Mouse (Mus musculus): Measurements from ENCODE around the gene Abhd12. TPM values are rescaled to one million over a fixed set of nuclear protein-coding genes. Genes with fewer than 3 reads are reported as not detected.

Abhd12 gene
- 49.0 TPM for polyA plus RNA-seq (2014; fragmentation: Illumina TruSeq; extraction: RNeasy Lipid Tissue Mini Kit (QIAGEN cat#74804); ENCODE audit: low read depth, low replicate concordance)

GRCm38 (mm10) chr2:150904272-150904935, at the start of gene Abhd12:
Gene Abhd12, minus strand, starts transcription at chr2:150904741.

DNA sequence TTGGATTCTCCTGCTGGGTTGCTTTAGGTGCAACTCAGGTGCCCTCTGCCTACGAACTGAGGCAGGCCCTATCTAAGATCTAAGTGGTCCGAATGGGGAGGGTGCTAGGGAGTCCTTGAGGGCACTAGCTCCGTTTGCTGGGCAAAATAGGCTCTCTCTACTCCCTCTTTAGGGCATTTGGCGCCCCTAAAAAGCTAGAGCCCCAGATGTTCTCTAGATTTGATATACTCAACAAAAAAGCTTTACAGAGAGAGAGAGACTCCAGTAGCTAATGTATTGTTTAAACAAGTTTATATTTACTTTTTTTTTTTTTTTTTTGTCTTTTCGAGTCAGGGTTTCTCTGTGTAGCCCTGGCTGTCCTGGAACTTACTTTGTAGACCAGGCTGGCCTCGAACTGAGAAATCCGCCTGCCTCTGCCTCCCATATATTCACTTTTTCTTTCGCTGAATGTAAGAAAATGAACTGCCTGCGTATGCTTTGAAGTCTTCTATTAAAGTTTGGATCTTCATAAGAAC, 452 bp upstream of the Abhd12 start, which contains the start of gene Gins1:
Gene Gins1 (plus strand): TSS at position 465 of the 515 bp plus-strand sequence.

GRCm38 (mm10) chr2:150786251-150787180, 118.0 kb downstream of the Abhd12 start, which contains the start of gene Pygb:
Gene Pygb, plus strand, starts transcription at chr2:150786735.

Other genes starting within 250 kb of the Abhd12 start
- gene Acss1, start 236.2 kb downstream of the Abhd12 start, polyA plus RNA-seq (2014; fragmentation: Illumina TruSeq; extraction: RNeasy Lipid Tissue Mini Kit (QIAGEN cat#74804); ENCODE audit: low read depth, low replicate concordance): 5.9 TPM
- not detected for gene Vsx1, start 215.4 kb downstream of the Abhd12 start, polyA plus RNA-seq (2014; fragmentation: Illumina TruSeq; extraction: RNeasy Lipid Tissue Mini Kit (QIAGEN cat#74804); ENCODE audit: low read depth, low replicate concordance)
- 9.3 TPM for gene Entpd6, start 155.7 kb downstream of the Abhd12 start, polyA plus RNA-seq (2014; fragmentation: Illumina TruSeq; extraction: RNeasy Lipid Tissue Mini Kit (QIAGEN cat#74804); ENCODE audit: low read depth, low replicate concordance)
- 2.1 TPM for gene Pygb, start 118.0 kb downstream of the Abhd12 start, polyA plus RNA-seq (2014; fragmentation: Illumina TruSeq; extraction: RNeasy Lipid Tissue Mini Kit (QIAGEN cat#74804); ENCODE audit: low read depth, low replicate concordance)
- gene Gins1, start 659 bp upstream of the Abhd12 start, polyA plus RNA-seq (2014; fragmentation: Illumina TruSeq; extraction: RNeasy Lipid Tissue Mini Kit (QIAGEN cat#74804); ENCODE audit: low read depth, low replicate concordance): 46.5 TPM
- 11.0 TPM for gene Ninl, start 134.6 kb upstream of the Abhd12 start, polyA plus RNA-seq (2014; fragmentation: Illumina TruSeq; extraction: RNeasy Lipid Tissue Mini Kit (QIAGEN cat#74804); ENCODE audit: low read depth, low replicate concordance)
- gene Nanp, start 134.7 kb upstream of the Abhd12 start, polyA plus RNA-seq (2014; fragmentation: Illumina TruSeq; extraction: RNeasy Lipid Tissue Mini Kit (QIAGEN cat#74804); ENCODE audit: low read depth, low replicate concordance): 7.7 TPM
- gene Gm14151, start 187.6 kb upstream of the Abhd12 start, polyA plus RNA-seq (2014; fragmentation: Illumina TruSeq; extraction: RNeasy Lipid Tissue Mini Kit (QIAGEN cat#74804); ENCODE audit: low read depth, low replicate concordance): 103 TPM
- 164 TPM for gene Gm14147, start 193.5 kb upstream of the Abhd12 start, polyA plus RNA-seq (2014; fragmentation: Illumina TruSeq; extraction: RNeasy Lipid Tissue Mini Kit (QIAGEN cat#74804); ENCODE audit: low read depth, low replicate concordance)

Data from testis, adult 10 weeks (tissue).